Mouse (Mus musculus) small intestine, adult 2 months (tissue): ENCODE data around the gene Gm20388.

Experiments used
- CTCF ChIP-seq: fragments of 200-500 bp; IDR thresholded peaks from 2 replicates; pipeline ENCODE4 v1.5.1; 2012; ENCODE audit warnings: low read depth, mild to moderate bottlenecking, control low read depth, inconsistent platforms, low read length, moderate library complexity, mixed read lengths; ENCODE audit not compliant: insufficient replicate concordance, insufficient read length; ENCODE audit errors: extremely low read depth
- POLR2A ChIP-seq: fragments of 200-500 bp; IDR thresholded peaks from 2 replicates; pipeline ENCODE4 v1.6.1; 2012; ENCODE audit warnings: low read depth, mild to moderate bottlenecking, control low read depth, inconsistent platforms, low read length, moderate library complexity

- TF ChIP-seq POLR2A (no peak), CTCF (no peak)
Observed at GRCm38 (mm10) chr8:123376106-123376505, 3465.5 kb downstream of the Gm20388 start.
